Mouse (Mus musculus) small intestine, adult 2 months (tissue): Measurements from ENCODE around the gene Tsacc.

Source experiments
- CTCF ChIP-seq: fragments of 200-500 bp; IDR thresholded peaks from 2 replicates; pipeline ENCODE4 v1.5.1; 2012; ENCODE audit warnings: low read depth, mild to moderate bottlenecking, control low read depth, inconsistent platforms, low read length, moderate library complexity, mixed read lengths; ENCODE audit not compliant: insufficient replicate concordance, insufficient read length; ENCODE audit errors: extremely low read depth
- POLR2A ChIP-seq: fragments of 200-500 bp; IDR thresholded peaks from 2 replicates; pipeline ENCODE4 v1.6.1; 2012; ENCODE audit warnings: low read depth, mild to moderate bottlenecking, control low read depth, inconsistent platforms, low read length, moderate library complexity

DNA sequence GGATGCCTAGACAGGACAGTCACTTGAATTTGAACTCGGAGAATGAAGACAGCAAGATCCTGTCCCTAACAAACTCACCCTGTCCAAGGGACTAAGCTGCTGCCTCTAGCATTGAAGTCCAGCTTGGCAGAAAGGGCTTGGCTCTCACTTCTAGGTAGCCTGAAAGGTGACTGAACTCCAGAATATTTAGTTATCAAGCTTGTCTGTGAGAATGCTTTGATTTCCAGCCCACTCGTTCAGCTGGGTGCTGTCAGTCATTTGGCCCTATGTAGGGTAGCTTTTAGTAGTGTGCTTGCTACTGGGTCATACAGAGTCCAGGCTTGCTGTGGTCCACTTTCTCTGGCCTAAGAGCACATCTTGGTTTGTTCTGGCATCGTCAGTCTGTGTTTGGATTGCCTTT lies 42.2 kb upstream of the Tsacc start:
- no peak for TF ChIP-seq POLR2A
- no peak for TF ChIP-seq CTCF
